Mouse (Mus musculus): ENCODE measurements around the gene Cacna2d4. TPM values are rescaled to one million over a fixed set of nuclear protein-coding genes. Genes with fewer than 3 reads are reported as not detected.

Cacna2d4 gene
- polyA plus RNA-seq (2014; fragmentation: Nextera tagmentation; extraction: Ambion mirVana), result 0.28 TPM in 1 of 2 replicates, not detected in the other

DNA sequence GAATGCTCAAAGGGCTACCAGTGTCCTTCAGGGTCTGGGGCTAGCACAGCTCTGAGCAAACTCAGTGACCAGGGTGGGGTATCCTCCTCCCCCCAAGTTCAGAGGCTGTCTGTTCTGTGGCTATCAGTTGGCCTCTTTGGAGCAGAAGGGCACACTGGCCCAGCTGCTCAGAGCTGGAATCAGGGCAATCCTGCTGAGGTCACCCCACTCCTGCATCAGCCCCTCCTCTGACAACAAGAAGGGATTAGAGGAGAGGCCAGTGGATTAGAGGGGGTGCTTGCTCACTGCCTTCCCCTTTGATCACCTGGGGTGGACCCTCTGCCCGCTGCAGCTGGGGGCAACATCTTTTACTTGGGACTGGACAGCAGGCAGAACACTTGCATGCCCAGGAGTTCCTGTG is at the start of gene Cacna2d4:
TSS of gene Cacna2d4 (plus strand) at position 286 of the 400 bp plus-strand sequence.
- Histone ChIP-seq H3K27me3 (ENCODE audit: control insufficient read depth, insufficient read depth, low read length) (no peaks in the 10 kb centered on the region), H3K4me2 (ENCODE audit: low read depth) (no peak within 1 kb of the TSS), H3K27ac (ENCODE audit: low read depth, low read length) (no peak within 1 kb of the TSS), H3K4me1 (ENCODE audit: control insufficient read depth, insufficient read depth, low read length) (peaks cover 3% of the 10 kb centered on the region; the same call in 1 of the 2 replicates), H3K9ac (ENCODE audit: low read length) (no peak within 1 kb of the TSS), H3K4me3 (ENCODE audit: low read depth, low read length) (no peak within 1 kb of the TSS), H3K36me3 (ENCODE audit: control insufficient read depth, insufficient read depth, low read length) (no peaks in the 10 kb centered on the region), H3K9me3 (ENCODE audit: control insufficient read depth, low read length) (no peaks in the 10 kb centered on the region)
- 89% methylated on average over 1 of the region's 1 CpGs for WGBS
- DNase-seq (ENCODE audit: low spot score) (no peak), ATAC-seq (ENCODE audit: insufficient read depth, low FRiP score, low TSS enrichment) (no peak)

DNA sequence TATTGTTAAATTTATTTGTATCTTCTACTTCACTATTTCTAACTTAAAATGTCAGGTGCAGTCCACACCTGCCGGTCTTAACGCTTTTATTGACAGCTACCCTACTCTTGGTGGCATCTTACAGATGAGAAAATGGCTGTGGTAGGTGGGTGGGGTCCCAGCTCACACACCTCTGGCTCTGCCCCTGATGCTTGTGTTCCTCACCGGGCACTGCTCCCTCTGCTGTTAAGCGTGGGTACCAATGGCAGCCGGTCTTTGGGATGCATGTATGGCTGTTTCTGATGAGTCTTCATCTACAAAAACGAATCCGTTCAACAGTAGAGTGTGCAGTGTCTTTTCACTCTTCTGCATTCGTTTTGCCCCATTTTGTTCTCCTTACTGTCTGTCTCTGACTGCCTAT is 49.7 kb upstream of the Cacna2d4 start:
- no peak for DNase-seq (ENCODE audit: low spot score)

GRCm38 (mm10) chr6:119187631-119188030 is 48.7 kb upstream of the Cacna2d4 start:
- Histone ChIP-seq H3K36me3 (ENCODE audit: control insufficient read depth, insufficient read depth, low read length) (0 out of 2 replicates have a peak, but pooled peaks cover 2% of the 10 kb centered on the region), H3K27me3 (ENCODE audit: control insufficient read depth, insufficient read depth, low read length) (no peaks in the 10 kb centered on the region), H3K9me3 (ENCODE audit: control insufficient read depth, low read length) (no peaks in the 10 kb centered on the region), H3K4me2 (ENCODE audit: low read depth) (no peak overlapping the region), H3K9ac (ENCODE audit: low read length) (no peak overlapping the region), H3K27ac (ENCODE audit: low read depth, low read length) (no peak overlapping the region), H3K4me1 (ENCODE audit: control insufficient read depth, insufficient read depth, low read length) (no peaks in the 10 kb centered on the region), H3K4me3 (ENCODE audit: low read depth, low read length) (no peak overlapping the region)
- no peak for ATAC-seq (ENCODE audit: insufficient read depth, low FRiP score, low TSS enrichment)
- WGBS, result 87% methylated on average over 6 of the region's 6 CpGs
- DNase-seq (ENCODE audit: low spot score), result no peak

More for the DNA sequence above, 49.7 kb upstream of the Cacna2d4 start:
- Histone ChIP-seq H3K9ac (ENCODE audit: low read length) (no peak overlapping the region), H3K27ac (ENCODE audit: low read depth, low read length) (no peak overlapping the region), H3K4me3 (ENCODE audit: low read depth, low read length) (no peak overlapping the region), H3K9me3 (ENCODE audit: control insufficient read depth, low read length) (no peaks in the 10 kb centered on the region), H3K27me3 (ENCODE audit: control insufficient read depth, insufficient read depth, low read length) (no peaks in the 10 kb centered on the region), H3K4me2 (ENCODE audit: low read depth) (no peak overlapping the region), H3K36me3 (ENCODE audit: control insufficient read depth, insufficient read depth, low read length) (0 out of 2 replicates have a peak, but pooled peaks cover 2% of the 10 kb centered on the region), H3K4me1 (ENCODE audit: control insufficient read depth, insufficient read depth, low read length) (no peaks in the 10 kb centered on the region)
- WGBS, result 64% methylated on average over 8 of the region's 8 CpGs
- ATAC-seq (ENCODE audit: insufficient read depth, low FRiP score, low TSS enrichment), result no peak

GRCm38 (mm10) chr6:119191478-119191877 is 44.8 kb upstream of the Cacna2d4 start:
- H3K9ac ChIP-seq (ENCODE audit: low read length), result no peak overlapping the region
- 95% methylated on average over 4 of the region's 4 CpGs for WGBS
- H3K4me1 ChIP-seq (ENCODE audit: control insufficient read depth, insufficient read depth, low read length), result no peaks in the 10 kb centered on the region
- no peaks in the 10 kb centered on the region for H3K36me3 ChIP-seq (ENCODE audit: control insufficient read depth, insufficient read depth, low read length)
- H3K27ac ChIP-seq (ENCODE audit: low read depth, low read length), result no peak overlapping the region
- ATAC-seq (ENCODE audit: insufficient read depth, low FRiP score, low TSS enrichment) (no peak), DNase-seq (ENCODE audit: low spot score) (no peak)
- H3K4me3 ChIP-seq (ENCODE audit: low read depth, low read length), result no peak overlapping the region
- no peak overlapping the region for H3K4me2 ChIP-seq (ENCODE audit: low read depth)
- no peaks in the 10 kb centered on the region for H3K9me3 ChIP-seq (ENCODE audit: control insufficient read depth, low read length)
- H3K27me3 ChIP-seq (ENCODE audit: control insufficient read depth, insufficient read depth, low read length), result no peaks in the 10 kb centered on the region

- H3K27me3 ChIP-seq (ENCODE audit: control insufficient read depth, insufficient read depth, low read length), result no peaks in the 10 kb centered on the region
- H3K9ac ChIP-seq (ENCODE audit: low read length), result no peak overlapping the region
- H3K27ac ChIP-seq (ENCODE audit: low read depth, low read length), result no peak overlapping the region
- no peaks in the 10 kb centered on the region for H3K9me3 ChIP-seq (ENCODE audit: control insufficient read depth, low read length)
- H3K4me2 ChIP-seq (ENCODE audit: low read depth), result no peak overlapping the region
- DNase-seq (ENCODE audit: low spot score) (no peak), ATAC-seq (ENCODE audit: insufficient read depth, low FRiP score, low TSS enrichment) (no peak)
- whole genome bisulfite sequencing, result 83% methylated on average over 15 of the region's 15 CpGs
- 0 out of 2 replicates have a peak, but pooled peaks cover 3% of the 10 kb centered on the region for H3K4me1 ChIP-seq (ENCODE audit: control insufficient read depth, insufficient read depth, low read length)
- H3K36me3 ChIP-seq (ENCODE audit: control insufficient read depth, insufficient read depth, low read length), result no peaks in the 10 kb centered on the region
- no peak overlapping the region for H3K4me3 ChIP-seq (ENCODE audit: low read depth, low read length)
Observed at GRCm38 (mm10) chr6:119193571-119194154, 42.7 kb upstream of the Cacna2d4 start.

DNA sequence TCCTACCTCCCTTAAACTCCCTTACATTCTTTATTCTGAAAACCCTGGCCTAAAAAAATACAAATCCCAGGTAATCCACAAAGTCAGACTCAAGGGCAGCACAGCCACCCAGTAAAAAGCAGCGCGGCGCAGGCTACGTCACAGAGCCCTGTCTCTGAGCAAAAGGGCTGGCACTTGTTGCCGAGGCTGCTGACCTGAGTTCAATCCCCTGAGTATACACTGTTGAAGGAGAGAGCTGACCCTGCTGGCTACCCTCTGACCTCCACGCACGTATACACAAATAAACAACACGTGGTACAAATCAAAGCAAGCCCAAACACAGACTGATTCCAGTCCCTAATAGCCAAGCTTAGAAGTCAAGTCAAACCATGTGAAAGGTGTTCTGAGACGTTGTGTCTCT is 42.2 kb upstream of the Cacna2d4 start:
- Histone ChIP-seq H3K27ac (ENCODE audit: low read depth, low read length) (no peak overlapping the region), H3K27me3 (ENCODE audit: control insufficient read depth, insufficient read depth, low read length) (no peaks in the 10 kb centered on the region), H3K9me3 (ENCODE audit: control insufficient read depth, low read length) (no peaks in the 10 kb centered on the region), H3K4me1 (ENCODE audit: control insufficient read depth, insufficient read depth, low read length) (peaks cover 6% of the 10 kb centered on the region; the same call in 1 of the 2 replicates), H3K4me3 (ENCODE audit: low read depth, low read length) (no peak overlapping the region), H3K4me2 (ENCODE audit: low read depth) (no peak overlapping the region), H3K9ac (ENCODE audit: low read length) (no peak overlapping the region), H3K36me3 (ENCODE audit: control insufficient read depth, insufficient read depth, low read length) (no peaks in the 10 kb centered on the region)
- ATAC-seq (ENCODE audit: insufficient read depth, low FRiP score, low TSS enrichment), result no peak
- DNase-seq (ENCODE audit: low spot score), result no peak
- WGBS, result 76% methylated on average over 9 of the region's 9 CpGs

DNA sequence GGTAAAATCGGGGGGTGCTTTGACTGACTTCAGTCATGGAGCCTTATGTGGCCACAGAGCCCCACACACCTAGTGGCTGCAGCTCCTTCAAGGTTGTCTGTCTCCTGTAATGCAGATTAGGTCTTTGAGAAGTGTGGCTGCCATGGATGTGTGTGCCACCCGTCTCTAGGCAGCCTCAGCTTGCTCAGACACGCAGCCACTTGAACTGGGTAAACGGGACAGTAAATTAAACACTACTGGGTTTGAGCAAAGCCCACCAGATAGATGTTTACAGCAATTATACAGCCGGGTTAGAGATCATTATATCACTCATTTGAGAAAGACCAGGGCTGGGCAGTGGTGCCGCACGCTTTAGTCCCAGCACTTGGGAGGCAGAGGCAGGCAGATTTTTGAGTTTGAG is 41.7 kb upstream of the Cacna2d4 start:
- no peak overlapping the region for H3K27ac ChIP-seq (ENCODE audit: low read depth, low read length)
- no peaks in the 10 kb centered on the region for H3K36me3 ChIP-seq (ENCODE audit: control insufficient read depth, insufficient read depth, low read length)
- ATAC-seq (ENCODE audit: insufficient read depth, low FRiP score, low TSS enrichment) (no peak), DNase-seq (ENCODE audit: low spot score) (no peak)
- H3K9me3 ChIP-seq (ENCODE audit: control insufficient read depth, low read length), result no peaks in the 10 kb centered on the region
- no peak overlapping the region for H3K4me2 ChIP-seq (ENCODE audit: low read depth)
- no peak overlapping the region for H3K9ac ChIP-seq (ENCODE audit: low read length)
- no peak overlapping the region for H3K4me3 ChIP-seq (ENCODE audit: low read depth, low read length)
- H3K4me1 ChIP-seq (ENCODE audit: control insufficient read depth, insufficient read depth, low read length), result peaks cover 10% of the 10 kb centered on the region
- no peaks in the 10 kb centered on the region for H3K27me3 ChIP-seq (ENCODE audit: control insufficient read depth, insufficient read depth, low read length)
- 89% methylated on average over 7 of the region's 7 CpGs for WGBS

DNA sequence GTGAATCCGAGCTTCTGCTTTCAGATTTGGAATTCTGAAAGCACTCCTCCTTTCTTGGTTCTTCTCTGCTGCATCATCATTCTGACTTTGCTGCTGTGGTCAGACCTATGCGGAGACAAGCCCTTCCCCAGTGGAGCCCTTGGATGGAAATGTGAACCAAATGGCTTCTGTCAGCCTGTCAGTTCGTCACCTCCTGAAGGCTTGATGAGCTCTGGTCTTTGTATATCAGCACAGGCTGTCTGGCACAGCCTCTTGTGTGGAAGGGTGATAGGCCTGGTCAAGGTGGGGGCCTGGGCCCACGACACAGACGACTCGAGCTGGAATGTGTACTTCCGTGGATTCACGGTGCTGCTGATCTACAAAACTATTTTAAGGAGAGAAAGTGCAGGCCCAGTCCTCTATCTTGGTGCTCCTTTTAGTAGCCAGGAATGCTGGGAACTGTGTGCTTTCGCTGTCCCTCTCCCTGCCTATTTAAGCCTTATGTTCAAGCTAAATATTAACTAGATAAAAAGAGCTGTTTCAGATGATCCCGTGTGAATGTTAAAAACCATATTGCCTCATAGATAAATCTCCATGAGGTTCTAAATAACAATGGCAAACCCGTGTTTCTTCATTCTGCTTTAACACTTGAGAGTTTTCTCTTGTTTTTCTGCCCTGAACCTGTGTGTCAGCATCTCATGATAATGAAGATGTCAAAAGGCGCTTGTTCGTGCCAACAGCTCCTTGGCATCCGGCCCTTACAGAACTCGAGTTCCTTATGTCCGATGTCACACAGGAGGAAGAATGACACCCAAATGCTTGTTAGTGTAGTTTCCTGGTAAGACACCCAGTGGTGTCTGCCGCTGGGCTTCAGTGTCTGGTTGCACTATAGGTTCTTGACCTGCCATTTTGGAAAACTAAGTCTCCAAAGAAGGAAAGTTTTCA is 39.7 kb upstream of the Cacna2d4 start, which contains the start of gene Cacna1c:
TSS of gene Cacna1c (minus strand) at position 37 of the 924 bp plus-strand sequence.
- Histone ChIP-seq H3K9ac (ENCODE audit: low read length) (no peak within 1 kb of the TSS), H3K4me2 (ENCODE audit: low read depth) (no peak within 1 kb of the TSS), H3K4me3 (ENCODE audit: low read depth, low read length) (no peak within 1 kb of the TSS), H3K36me3 (ENCODE audit: control insufficient read depth, insufficient read depth, low read length) (no peaks in the 10 kb centered on the region), H3K9me3 (ENCODE audit: control insufficient read depth, low read length) (no peaks in the 10 kb centered on the region), H3K4me1 (ENCODE audit: control insufficient read depth, insufficient read depth, low read length) (peaks cover 11% of the 10 kb centered on the region), H3K27ac (ENCODE audit: low read depth, low read length) (no peak within 1 kb of the TSS), H3K27me3 (ENCODE audit: control insufficient read depth, insufficient read depth, low read length) (no peaks in the 10 kb centered on the region)
- ATAC-seq (ENCODE audit: insufficient read depth, low FRiP score, low TSS enrichment) (no peak), DNase-seq (ENCODE audit: low spot score) (no peak)
- WGBS, result 80% methylated on average over 17 of the region's 17 CpGs
